Mouse (Mus musculus) forelimb bud, embryonic 11.5 days (tissue): ENCODE measurements at regions not wholly inside any gene's neighbourhood (a gene's known extent, or its start where the extent isn't known, plus 50 kb on each side); places are given as distances from the start of the nearest gene placed in this dataset.

ENCODE experiments used
- DNase-seq: peaks from one replicate; pipeline ENCODE4 v3.0.0-alpha.2; 2012; ENCODE audit warnings: low read depth, low spot score

GRCm38 (mm10) chr13:90376207-90376606, 286.8 kb upstream of the Xrcc4 start:
- no peak for DNase-seq

DNA sequence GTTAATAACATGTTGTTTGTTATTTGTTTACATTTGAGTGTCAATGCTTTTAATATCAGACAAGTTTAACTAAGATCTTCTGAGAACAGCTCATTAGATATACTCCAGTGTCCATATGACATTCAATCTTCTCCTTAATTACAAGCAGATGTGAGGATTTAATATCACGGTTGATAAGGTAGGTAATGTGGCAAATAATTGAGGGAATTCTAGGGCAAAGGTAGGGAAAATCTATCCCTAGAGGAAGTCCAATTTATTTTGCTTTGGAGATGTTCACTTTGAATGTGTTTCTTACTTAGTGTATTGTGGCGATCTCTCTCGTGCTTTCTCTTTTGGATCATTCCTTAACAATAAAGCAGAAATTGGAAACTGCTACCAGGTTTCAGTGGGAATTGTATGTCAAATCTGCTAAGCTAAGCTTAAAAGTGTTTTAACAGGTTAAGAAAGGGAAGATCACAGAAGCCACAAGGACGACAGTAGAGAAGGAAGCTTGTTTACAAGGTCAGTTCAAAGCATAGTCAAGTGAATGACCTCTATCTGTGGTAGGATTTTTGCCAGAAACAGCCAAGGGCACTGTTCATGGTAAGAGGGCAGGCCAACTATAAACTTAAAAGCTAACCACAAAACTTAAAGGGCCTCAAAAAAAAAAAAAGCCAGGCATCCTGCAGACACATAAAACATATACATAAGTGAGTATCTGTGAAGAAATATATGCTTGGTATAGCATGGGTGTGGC, 282.2 kb upstream of the Xrcc4 start:
- no peak for DNase-seq

GRCm38 (mm10) chr13:90370746-90371414, 281.5 kb upstream of the Xrcc4 start:
- no peak for DNase-seq

- no peak for DNase-seq
Measured at GRCm38 (mm10) chr13:90364518-90365027, 275.2 kb upstream of the Xrcc4 start.

- no peak for DNase-seq
Measured at GRCm38 (mm10) chr13:90359861-90360601, 270.6 kb upstream of the Xrcc4 start.

DNA sequence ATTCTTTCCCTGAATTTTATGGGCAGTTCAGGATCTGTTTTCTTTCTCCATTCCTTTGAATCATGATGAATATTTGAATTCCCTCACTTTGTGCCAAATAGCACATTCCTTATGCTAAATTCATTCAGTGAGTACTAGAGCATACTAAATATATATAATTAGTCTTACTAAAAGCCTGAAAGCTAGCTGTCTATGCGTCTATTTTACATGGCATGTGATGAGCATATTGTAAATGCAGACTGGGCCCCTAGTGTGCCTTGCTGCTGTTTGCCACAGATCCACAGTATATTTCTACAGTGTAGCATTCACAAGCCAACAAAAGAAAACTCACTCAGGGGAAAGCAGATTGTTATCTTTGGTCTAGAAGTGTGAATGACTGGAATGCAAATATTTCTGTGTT, 268.7 kb upstream of the Xrcc4 start:
- DNase-seq, result no peak

DNA sequence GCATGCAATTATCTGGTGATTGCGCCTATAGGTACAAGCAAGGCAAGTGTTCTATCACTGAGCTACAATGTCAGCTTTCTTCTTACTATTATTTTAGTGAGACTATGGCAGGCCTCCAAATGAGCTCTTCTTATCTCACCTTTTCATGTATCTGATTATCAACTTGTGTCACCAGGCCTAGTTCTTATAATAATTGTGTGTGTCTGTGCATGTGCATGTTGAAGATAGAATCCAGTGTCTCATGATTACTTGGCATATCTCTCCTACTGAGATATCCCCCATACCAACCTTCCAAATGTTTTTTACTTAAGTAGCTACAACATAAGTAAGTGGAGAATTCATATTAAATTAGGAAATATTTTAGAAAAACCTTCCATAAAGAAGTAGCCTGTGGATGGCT, 266.2 kb upstream of the Xrcc4 start:
- no peak for DNase-seq

- DNase-seq, result no peak
Measured at GRCm38 (mm10) chr13:90342823-90343222, 253.4 kb upstream of the Xrcc4 start.

DNA sequence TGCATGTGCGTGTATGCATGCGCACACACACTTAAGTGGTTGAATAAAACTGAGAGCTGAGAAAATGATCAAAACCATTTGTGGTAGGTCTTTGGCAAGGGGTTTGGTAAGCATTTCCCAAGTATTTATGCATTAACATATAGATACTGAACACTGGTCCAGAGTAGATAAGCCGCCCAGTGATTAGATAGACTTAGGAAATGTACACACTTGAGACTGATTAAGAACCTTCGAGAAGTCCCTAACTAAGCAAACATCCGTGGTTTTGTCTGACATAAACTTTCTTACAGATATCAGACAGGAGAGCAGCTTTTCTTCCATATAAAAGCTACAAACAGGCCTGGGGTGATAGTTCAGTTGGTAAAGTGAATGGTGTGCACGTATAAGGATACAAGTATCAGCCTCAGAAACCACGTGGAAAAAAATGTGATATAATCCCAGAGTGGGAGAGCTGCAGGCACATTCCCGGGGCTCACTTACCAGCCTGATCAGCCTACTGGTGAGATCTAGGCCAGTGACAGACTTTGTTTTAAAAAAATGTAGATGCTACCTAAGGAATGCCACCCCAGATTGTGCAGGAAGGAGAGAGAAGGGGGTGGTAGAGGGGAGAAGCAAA, 252.3 kb upstream of the Xrcc4 start:
- DNase-seq, result no peak

DNA sequence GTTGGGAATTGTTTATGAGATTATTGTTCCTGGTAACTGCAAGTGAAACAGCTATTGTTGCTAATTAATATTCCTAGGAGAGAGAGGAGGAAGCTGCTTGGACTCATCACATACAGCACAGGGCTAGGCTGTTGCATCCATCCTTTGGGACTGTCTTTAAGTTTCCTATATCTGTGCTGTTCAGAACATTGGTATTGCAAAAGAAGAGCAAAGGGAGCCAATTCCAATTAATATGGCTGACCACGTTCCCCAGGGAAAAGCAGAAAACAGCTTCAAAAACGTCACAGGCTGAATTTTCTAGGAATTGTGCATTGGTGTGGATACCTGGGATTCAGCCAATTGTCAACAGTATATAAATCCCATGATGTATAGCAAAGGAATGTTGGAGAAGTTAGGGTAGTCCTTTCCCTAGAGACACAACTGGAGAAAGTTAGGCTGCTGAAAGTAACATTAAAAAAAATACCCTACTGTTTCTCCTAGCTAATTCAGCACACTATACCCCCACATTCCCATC, 251.3 kb upstream of the Xrcc4 start:
- DNase-seq, result no peak

DNA sequence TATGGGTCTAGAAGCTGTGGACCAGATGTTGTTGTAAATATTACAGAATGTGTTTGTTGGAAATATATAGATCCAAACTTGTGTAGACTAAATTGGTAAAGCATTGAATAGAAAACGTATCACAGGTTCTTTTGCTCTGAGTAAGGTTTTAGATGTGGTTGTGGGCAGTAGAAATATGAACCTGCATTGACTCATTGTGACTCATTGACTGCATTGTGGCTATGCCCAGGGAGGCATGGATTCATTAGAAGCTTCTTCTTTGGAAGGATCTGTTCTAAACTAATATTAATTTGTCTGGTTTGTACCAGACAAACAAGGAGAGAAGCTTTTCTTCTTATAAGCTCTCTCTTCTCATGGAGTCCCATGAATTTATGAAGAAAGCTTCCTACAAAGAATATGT, 248.2 kb upstream of the Xrcc4 start:
- DNase-seq, result no peak

DNA sequence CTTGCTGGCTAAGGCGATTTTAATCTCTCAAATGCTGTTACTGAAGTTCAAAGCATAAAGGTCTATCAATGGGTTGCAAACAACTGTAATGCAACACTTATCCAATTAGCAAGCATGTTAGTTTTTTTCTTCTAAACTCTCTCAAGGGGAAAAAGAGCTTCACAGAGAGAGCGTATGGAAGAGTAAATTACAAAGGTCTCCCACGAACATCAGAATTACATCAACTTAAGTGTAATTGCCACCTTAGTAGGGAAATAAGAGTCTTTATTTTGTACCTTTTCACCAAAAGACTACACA, 246.3 kb upstream of the Xrcc4 start:
- no peak for DNase-seq

DNA sequence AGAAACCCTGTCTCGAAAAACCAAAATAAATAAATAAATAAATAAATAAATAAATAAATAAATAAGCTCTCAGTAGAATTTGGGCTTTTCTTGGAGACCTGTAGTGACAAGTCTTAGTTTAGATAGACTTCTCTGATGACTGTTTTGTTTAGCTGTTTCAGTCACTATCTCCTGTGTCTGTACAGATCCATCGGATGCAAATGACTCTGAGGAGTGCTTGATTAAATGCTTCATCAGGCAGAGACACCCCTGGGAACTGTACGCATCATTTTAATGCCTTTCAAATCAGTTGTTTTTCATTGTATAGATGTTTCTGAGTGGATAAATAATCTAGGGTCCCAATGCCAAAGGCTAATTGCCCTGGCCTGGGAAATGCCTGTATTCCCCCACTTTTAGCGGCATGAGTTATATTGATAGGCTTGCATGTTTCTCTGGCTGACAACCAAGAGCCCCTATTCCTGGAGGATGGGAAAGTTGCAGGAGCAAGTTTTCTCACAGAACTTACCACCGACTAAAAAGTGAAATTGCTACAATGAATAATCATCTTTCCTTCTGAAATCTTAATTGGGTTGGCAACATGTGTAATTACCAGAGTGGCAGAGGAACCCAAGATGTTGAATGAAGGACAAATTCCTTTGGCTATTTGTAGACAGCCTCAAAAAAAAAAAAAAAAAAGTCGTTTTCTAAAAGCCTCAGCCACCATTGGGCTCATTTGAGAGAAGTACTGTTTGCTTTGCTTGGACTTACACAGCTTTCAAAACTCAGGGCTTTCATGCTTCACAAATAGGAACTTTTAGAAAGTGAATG, 245.7 kb upstream of the Xrcc4 start:
- DNase-seq, result no peak

DNA sequence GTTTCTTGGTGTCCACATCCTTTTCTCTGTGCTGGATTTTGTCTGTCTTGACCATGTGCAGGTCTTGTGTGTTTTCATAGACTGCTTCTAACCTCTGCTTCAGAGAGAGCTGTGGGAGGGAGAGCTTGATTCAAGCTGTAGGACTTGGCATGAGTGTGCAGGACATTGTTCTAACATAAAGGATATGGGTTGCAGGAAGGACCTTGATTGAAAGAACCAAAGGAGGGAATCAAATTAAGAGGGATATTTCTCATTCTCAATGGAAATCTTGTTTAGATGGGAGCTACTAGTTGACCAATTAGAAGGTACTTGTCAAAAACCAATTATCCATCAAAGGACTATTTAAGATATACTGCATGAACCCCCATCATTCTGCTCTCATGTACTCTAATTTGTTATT, 244.9 kb upstream of the Xrcc4 start:
- no peak for DNase-seq

- no peak for DNase-seq
Measured at GRCm38 (mm10) chr13:90325226-90325625, 235.8 kb upstream of the Xrcc4 start.

DNA sequence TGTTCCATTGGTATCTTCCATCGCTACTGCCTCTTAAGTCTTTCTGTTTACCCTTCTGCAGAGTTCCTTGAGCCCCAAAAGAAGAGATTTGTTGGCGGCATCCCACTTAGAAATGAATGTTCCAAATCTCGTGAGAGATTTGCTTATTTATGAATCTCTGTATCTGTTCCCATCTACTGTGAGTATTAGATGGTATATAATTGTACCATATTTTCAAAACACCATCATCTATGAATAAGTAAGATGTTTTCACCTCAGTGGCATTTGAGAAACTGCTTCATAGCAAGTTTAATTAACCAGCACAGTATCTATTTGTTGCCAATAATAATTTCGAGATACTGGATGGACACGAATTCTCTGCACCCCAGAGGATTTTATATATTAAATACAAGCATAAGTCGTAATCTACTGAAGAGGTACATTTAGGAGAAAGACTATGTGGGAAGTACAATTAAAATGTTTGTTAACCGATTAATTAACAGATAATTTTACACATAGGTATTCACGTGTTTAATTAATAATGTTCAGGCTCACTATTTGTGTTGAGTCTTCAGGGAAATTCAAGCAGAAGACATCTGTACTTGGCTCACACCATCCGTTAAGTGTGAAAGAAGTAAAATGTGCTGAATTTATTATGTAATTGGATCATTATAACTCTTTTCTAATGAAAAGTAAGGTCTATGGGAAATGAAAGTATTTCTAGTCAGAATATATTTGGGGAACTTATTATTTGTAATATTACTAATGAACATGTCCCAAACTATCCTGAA, 224.0 kb upstream of the Xrcc4 start:
- DNase-seq, result no peak

- no peak for DNase-seq
Measured at GRCm38 (mm10) chr13:90310482-90310881, 221.1 kb upstream of the Xrcc4 start.

GRCm38 (mm10) chr13:90300481-90300880, 211.1 kb upstream of the Xrcc4 start:
- no peak for DNase-seq

DNA sequence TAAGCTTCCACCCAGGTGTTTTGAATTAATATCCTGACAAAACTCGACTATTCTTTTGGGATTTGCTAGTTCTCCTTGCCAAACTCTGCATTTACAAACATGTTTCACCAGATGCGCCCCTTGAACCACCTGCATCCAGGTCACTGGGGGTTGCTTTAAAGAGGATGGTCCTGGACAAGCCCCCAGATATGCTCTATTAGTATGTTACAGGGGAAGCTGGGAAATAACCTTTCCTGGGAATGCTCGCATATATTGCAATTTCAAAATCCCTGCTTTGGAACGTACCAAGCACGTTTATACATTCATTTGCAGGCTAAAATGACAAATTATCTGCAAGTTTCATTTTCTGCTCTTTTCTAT, 205.2 kb upstream of the Xrcc4 start:
- no peak for DNase-seq
